Mouse (Mus musculus) CH12.LX (cell line): Measurements from ENCODE around the gene Gstm3. TPM values are rescaled to one million over a fixed set of nuclear protein-coding genes. Genes with fewer than 3 reads are reported as not detected.

Source experiments
- DNase-seq: peaks from one replicate; pipeline ENCODE4 v3.0.0-alpha.2; 2013; ENCODE audit errors: extremely low read depth
- H3K27ac ChIP-seq: 2 replicates; pipeline ENCODE4 v1.5.1; 2012; ENCODE audit warnings: low read depth, mild to moderate bottlenecking, control low read depth, moderate library complexity; ENCODE audit not compliant: insufficient read depth
- H3K27me3 ChIP-seq: replicated peaks from 2 replicates; pipeline ENCODE3; 2012; ENCODE audit warnings: inconsistent platforms
- H3K36me3 ChIP-seq, 2 experiments: replicated peaks in 1 of 2; 2 replicates each; pipeline versions ENCODE3 to v1.6.1; 2012; ENCODE audit warnings: inconsistent platforms in 1 of 2, low read length in 1 of 2, mild to moderate bottlenecking in 1 of 2, mixed read lengths in 1 of 2, moderate library complexity in 1 of 2; ENCODE audit not compliant: control insufficient read depth in 1 of 2, insufficient read depth in 1 of 2
- H3K4me1 ChIP-seq, 2 experiments: 2 replicates each; pipeline ENCODE4 v1.6.1; 2012; ENCODE audit warnings: inconsistent platforms in 1 of 2, moderate library complexity in 1 of 2; ENCODE audit not compliant: insufficient read depth in 2 of 2, control insufficient read depth in 1 of 2
- H3K4me2 ChIP-seq: 2 replicates; pipeline ENCODE4 v1.6.1; 2012; ENCODE audit warnings: low read depth, mild to moderate bottlenecking, control low read depth; ENCODE audit not compliant: poor library complexity, insufficient read depth, severe bottlenecking
- H3K4me3 ChIP-seq, 3 experiments: fragments of 150-350 bp in 1 of 3; sonication (generic) in 1 of 3; replicated peaks in 1 of 3; 2 replicates each; pipeline versions ENCODE3 to v1.5.1; 2011 to 2012; ENCODE audit warnings: low read depth in 2 of 3, low read length in 2 of 3, mild to moderate bottlenecking in 2 of 3, moderate library complexity in 2 of 3, control low read depth in 1 of 3, improper control_type of control experiment in 1 of 3, inconsistent platforms in 1 of 3, mixed read lengths in 1 of 3; ENCODE audit not compliant: poor library complexity in 1 of 3
- H3K79me2 ChIP-seq: replicated peaks from 2 replicates; pipeline ENCODE4 v1.6.1; 2012; ENCODE audit warnings: mild to moderate bottlenecking, moderate library complexity; ENCODE audit not compliant: control insufficient read depth, poor library complexity, insufficient read depth, severe bottlenecking; ENCODE audit errors: extremely low read depth
- H3K9ac ChIP-seq: 2 replicates; pipeline ENCODE4 v1.6.1; 2012; ENCODE audit warnings: low read depth, mild to moderate bottlenecking, control low read depth, moderate library complexity; ENCODE audit not compliant: insufficient read depth
- H3K9me3 ChIP-seq: replicated peaks from 2 replicates; pipeline ENCODE3; 2012; ENCODE audit warnings: low read length, inconsistent platforms, mixed read lengths
- CHD1 ChIP-seq: IDR thresholded peaks from 2 replicates; pipeline ENCODE4 v1.6.1; 2012; ENCODE audit warnings: low read depth, low read length, improper control_type of control experiment, inconsistent platforms
- CHD2 ChIP-seq: IDR thresholded peaks from 2 replicates; pipeline ENCODE4 v1.6.1; 2011; ENCODE audit warnings: low read length, improper control_type of control experiment
- ELF1 ChIP-seq: IDR thresholded peaks from 2 replicates; pipeline ENCODE4 v1.6.1; 2014; ENCODE audit warnings: low read depth, mild to moderate bottlenecking, inconsistent platforms, low read length, improper control_type of control experiment
- ETS1 ChIP-seq: conservative IDR thresholded peaks from 2 replicates; pipeline ENCODE4 v1.6.1; 2012; ENCODE audit warnings: low read depth, mild to moderate bottlenecking, inconsistent platforms, low read length, improper control_type of control experiment, moderate library complexity
- HCFC1 ChIP-seq: IDR thresholded peaks from 2 replicates; pipeline ENCODE4 v1.6.1; 2012; ENCODE audit warnings: low read depth, mild to moderate bottlenecking, inconsistent platforms, low read length, improper control_type of control experiment
- JUN ChIP-seq: IDR thresholded peaks from 2 replicates; pipeline ENCODE4 v1.6.1; 2011; ENCODE audit warnings: low read depth, mild to moderate bottlenecking, low read length, improper control_type of control experiment, moderate library complexity; ENCODE audit not compliant: insufficient read depth
- MAFK ChIP-seq: IDR thresholded peaks from 2 replicates; pipeline ENCODE4 v1.6.1; 2011; ENCODE audit warnings: low read length, improper control_type of control experiment; ENCODE audit not compliant: insufficient replicate concordance
- NRF1 ChIP-seq: IDR thresholded peaks from 2 replicates; pipeline ENCODE4 v1.6.1; 2014; ENCODE audit warnings: low read depth, mild to moderate bottlenecking, inconsistent platforms, low read length, improper control_type of control experiment, moderate library complexity
- SIN3A ChIP-seq: IDR thresholded peaks from 2 replicates; pipeline ENCODE4 v1.6.1; 2012; ENCODE audit warnings: low read length, improper control_type of control experiment, inconsistent platforms
- TBP ChIP-seq: conservative IDR thresholded peaks from 2 replicates; pipeline ENCODE4 v1.6.1; 2011; ENCODE audit warnings: low read depth, low read length, improper control_type of control experiment
- UBTF ChIP-seq: IDR thresholded peaks from 2 replicates; pipeline ENCODE4 v1.6.1; 2012; ENCODE audit warnings: low read depth, mild to moderate bottlenecking, inconsistent platforms, low read length, improper control_type of control experiment, moderate library complexity
- USF1 ChIP-seq: IDR thresholded peaks from 2 replicates; pipeline ENCODE4 v1.6.1; 2014; ENCODE audit warnings: low read depth, mild to moderate bottlenecking, inconsistent platforms, low read length, improper control_type of control experiment
- USF2 ChIP-seq: conservative IDR thresholded peaks from 2 replicates; pipeline ENCODE4 v1.6.1; 2011; ENCODE audit warnings: low read depth, low read length, improper control_type of control experiment
- ZKSCAN1 ChIP-seq: IDR thresholded peaks from 2 replicates; pipeline ENCODE4 v1.6.1; 2012; ENCODE audit warnings: low read depth, inconsistent platforms, low read length, improper control_type of control experiment, borderline replicate concordance
- dilution Hi-C: fragments of 300-500 bp; cut with MboI; formaldehyde crosslinking; loops from 2 replicates; pipeline ENCODE4 v1.14.3; 2020; ENCODE audit warnings: low sequenced_read_pairs; ENCODE audit not compliant: extremely low pct_unique_long_range_greater_than_20kb, extremely low pct_ligation_motif_present
- in situ Hi-C: fragments of 300-500 bp; cut with MboI; formaldehyde crosslinking; loops from 3 replicates; pipeline ENCODE4 v1.14.3; 2019; ENCODE audit warnings: low sequenced_read_pairs, low pct_ligation_motif_present, low pct_unique_long_range_greater_than_20kb, mixed read lengths
- polyA plus RNA-seq: library from polyadenylated mRNA; unstranded; fragments of >175 nt; gene quantifications from 2 replicates; pipeline ENCODE4 v1.2.1, GENCODE M21; 2012; ENCODE audit warnings: low read depth; ENCODE audit not compliant: insufficient read length
- total RNA-seq, 2 experiments: library from RNA; depleted of rRNA; stranded (reverse); fragments of 300-350 nt in 1 of 2; fragments of >200 nt in 1 of 2; gene quantifications; 2 replicates each; pipeline ENCODE4 v1.2.3; 2012 to 2014

Gene Gstm3
- total and polyA plus RNA-seq, 3 experiments = not detected

DNA sequence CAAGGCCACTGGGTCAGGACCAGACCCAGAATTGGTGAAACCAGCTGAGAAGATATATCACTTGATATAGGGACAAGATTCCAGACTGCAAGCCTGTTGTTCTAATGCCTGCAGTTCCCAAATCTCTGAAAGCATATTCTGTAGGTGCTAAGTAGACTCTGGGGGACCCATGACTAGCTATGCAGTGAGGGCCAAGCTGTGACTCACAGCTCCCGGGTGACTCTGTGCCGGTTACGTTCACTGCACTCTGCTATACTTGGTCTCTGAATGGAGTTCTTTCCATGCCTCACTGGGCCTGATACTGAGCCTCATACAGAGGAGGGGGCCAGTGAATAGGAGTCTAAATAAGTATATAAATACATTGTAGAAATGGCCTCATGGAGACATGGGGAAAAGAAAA is 41.2 kb downstream of the Gstm3 start:
- Histone ChIP-seq H3K36me3 (no peaks in the 10 kb centered on the region), H3K27me3 (no peaks in the 10 kb centered on the region), H3K4me2 (no peak overlapping the region), H3K4me3 (no peak overlapping the region), H3K9me3 (no peaks in the 10 kb centered on the region), H3K9ac (no peak overlapping the region), H3K4me1 (no peaks in the 10 kb centered on the region), H3K79me2 (no peaks in the 10 kb centered on the region), H3K27ac (no peak overlapping the region)
- in situ Hi-C loops = no loop called here
- no peak for DNase-seq
- dilution Hi-C loops = no loop called here
- no peak for TF ChIP-seq USF1
- TF ChIP-seq ELF1 = no peak
- TF ChIP-seq ETS1 = no peak
- no peak for TF ChIP-seq SIN3A
- no peak for TF ChIP-seq UBTF
- TF ChIP-seq USF2 = no peak
- TF ChIP-seq CHD1 = no peak
- TF ChIP-seq CHD2 = no peak
- no peak for TF ChIP-seq ZKSCAN1
- TF ChIP-seq NRF1 = no peak
- no peak for TF ChIP-seq HCFC1

- Histone ChIP-seq H3K9me3 (no peaks in the 10 kb centered on the region), H3K27ac (no peak overlapping the region), H3K9ac (no peak overlapping the region), H3K4me2 (no peak overlapping the region), H3K27me3 (peaks cover 3% of the 10 kb centered on the region), H3K79me2 (no peaks in the 10 kb centered on the region), H3K4me3 (no peak overlapping the region), H3K4me1 (no peaks in the 10 kb centered on the region), H3K36me3 (no peaks in the 10 kb centered on the region)
- no peak for DNase-seq
- dilution Hi-C loops = no loop called here
- peak; percentile 73; the same call in 1 of the 2 replicates for TF ChIP-seq MAFK
- no peak for TF ChIP-seq ELF1
- in situ Hi-C loops = no loop called here
Measured at GRCm38 (mm10) chr3:107925335-107925734, 43.7 kb downstream of the Gstm3 start.

GRCm38 (mm10) chr3:107920348-107920747 is 48.7 kb downstream of the Gstm3 start:
- DNase-seq = no peak
- H3K36me3 ChIP-seq = no peaks in the 10 kb centered on the region
- H3K9ac ChIP-seq = no peak overlapping the region
- no peaks in the 10 kb centered on the region for H3K79me2 ChIP-seq
- no peaks in the 10 kb centered on the region for H3K4me1 ChIP-seq
- peaks cover 13% of the 10 kb centered on the region for H3K27me3 ChIP-seq
- in situ Hi-C loops (no loop called here), dilution Hi-C loops (no loop called here)
- H3K9me3 ChIP-seq = no peaks in the 10 kb centered on the region
- TF ChIP-seq TBP (no peak), HCFC1 (no peak), JUN (no peak)
- H3K27ac ChIP-seq = no peak overlapping the region
- H3K4me2 ChIP-seq = no peak overlapping the region
- H3K4me3 ChIP-seq = no peak overlapping the region
